Mouse (Mus musculus) spleen, postnatal 0 days (tissue): ENCODE data around the gene Umad1. TPM values are rescaled to one million over a fixed set of nuclear protein-coding genes. Genes with fewer than 3 reads are reported as not detected.

Experiments used
- polyA plus RNA-seq: library from polyadenylated mRNA; unstranded; fragments of >200 nt; fragmentation: Nextera tagmentation; extraction: Ambion mirVana; gene quantifications from 2 replicates; pipeline ENCODE4 v1.2.1, GENCODE M21; 2015

Umad1 gene
- 15.2 and 15.7 TPM in 2 replicates for polyA plus RNA-seq

GRCm38 (mm10) chr6:8259004-8259666 is at the start of gene Umad1, which contains the start of the genes Rpa3 and Gm45062:
Umad1 (plus strand) TSS chr6:8259288.
Rpa3 (minus strand) TSS chr6:8259173.
Gm45062 (plus strand) TSS chr6:8259450.

Other genes with a start within 250 kb of the Umad1 start
- gene Col28a1, start 66.7 kb upstream of the Umad1 start, polyA plus RNA-seq: 0.12 and 0.17 TPM in 2 replicates
- gene Mios, start 50.1 kb upstream of the Umad1 start, polyA plus RNA-seq: 14.4 and 16.2 TPM in 2 replicates
- 148 and 184 TPM in 2 replicates for gene Rpa3, start 115 bp upstream of the Umad1 start, polyA plus RNA-seq
- 0.63 and 1.4 TPM in 2 replicates for gene Gm45062, start 162 bp downstream of the Umad1 start, polyA plus RNA-seq